Mouse (Mus musculus) embryonic facial prominence, embryonic 14.5 days (tissue): ENCODE results near the gene Slc47a2. TPM values are rescaled to one million over a fixed set of nuclear protein-coding genes. Genes with fewer than 3 reads are reported as not detected.
A peak's percentile ranks its signal among the peaks of the same experiment; 100 is the strongest.
"Not testable (repeated sequence)": the region's sequence is repeated elsewhere in the genome, so short reads cannot be mapped to it uniquely, and the experiment has no call there.

Experiments
- ATAC-seq: fragments of 200-750 bp; cut with Nextera tagmentation; 2 replicates; pipeline ENCODE4 v1.8.0; 2017; ENCODE audit warnings: low read depth, moderate number of reproducible peaks, moderate TSS enrichment
- DNase-seq: peaks from one replicate; pipeline ENCODE4 v3.0.0-alpha.2; 2015; ENCODE audit warnings: low spot score
- H3K27ac ChIP-seq: fragments of 300-500 bp; sonication (generic); replicated peaks from 2 replicates; pipeline ENCODE4 v1.5.1; 2014; ENCODE audit warnings: low read depth, mild to moderate bottlenecking, low read length, moderate library complexity
- H3K27me3 ChIP-seq: fragments of 300-500 bp; sonication (generic); replicated peaks from 2 replicates; pipeline ENCODE4 v1.6.1; 2014; ENCODE audit warnings: low read length; ENCODE audit not compliant: control insufficient read depth, insufficient read depth
- H3K36me3 ChIP-seq: fragments of 300-500 bp; sonication (generic); 2 replicates; pipeline ENCODE4 v1.6.1; 2014; ENCODE audit warnings: low read length, mixed read lengths; ENCODE audit not compliant: control insufficient read depth, insufficient read depth
- H3K4me1 ChIP-seq: fragments of 300-500 bp; sonication (generic); 2 replicates; pipeline ENCODE4 v1.6.1; 2014; ENCODE audit warnings: antibody characterized with exemption, low read length; ENCODE audit not compliant: control insufficient read depth, insufficient read depth
- H3K4me2 ChIP-seq: fragments of 300-500 bp; sonication (generic); 2 replicates; pipeline ENCODE4 v1.6.1; 2014; ENCODE audit warnings: low read depth, mild to moderate bottlenecking, low read length, moderate library complexity, mixed read lengths
- H3K4me3 ChIP-seq: fragments of 300-500 bp; sonication (generic); 2 replicates; pipeline ENCODE4 v1.5.1; 2014; ENCODE audit warnings: low read depth, mild to moderate bottlenecking, low read length
- H3K9ac ChIP-seq: fragments of 300-500 bp; sonication (generic); 2 replicates; pipeline ENCODE4 v1.6.1; 2014; ENCODE audit warnings: low read depth, mild to moderate bottlenecking, low read length, moderate library complexity, mixed read lengths
- H3K9me3 ChIP-seq: fragments of 300-500 bp; sonication (generic); 2 replicates; pipeline ENCODE4 v1.6.1; 2016; ENCODE audit warnings: low read length; ENCODE audit not compliant: control insufficient read depth
- WGBS: fragments of 180-500 bp; shearing (Covaris S2); extraction: QIAGEN DNeasy Blood & Tissue Kit; methylation state at CpG from one replicate; pipeline ENCODE4 v1.1.7; 2014; 5-methylcytosine and 5-hydroxymethylcytosine counted together
- polyA plus RNA-seq: library from polyadenylated mRNA; unstranded; fragments of >200 nt; fragmentation: Nextera tagmentation; extraction: Ambion mirVana; gene quantifications from 2 replicates; pipeline ENCODE4 v1.2.1, GENCODE M21; 2014

Slc47a2 gene
- polyA plus RNA-seq, 1 experiment from 2014 or later: 0.29 TPM

DNA sequence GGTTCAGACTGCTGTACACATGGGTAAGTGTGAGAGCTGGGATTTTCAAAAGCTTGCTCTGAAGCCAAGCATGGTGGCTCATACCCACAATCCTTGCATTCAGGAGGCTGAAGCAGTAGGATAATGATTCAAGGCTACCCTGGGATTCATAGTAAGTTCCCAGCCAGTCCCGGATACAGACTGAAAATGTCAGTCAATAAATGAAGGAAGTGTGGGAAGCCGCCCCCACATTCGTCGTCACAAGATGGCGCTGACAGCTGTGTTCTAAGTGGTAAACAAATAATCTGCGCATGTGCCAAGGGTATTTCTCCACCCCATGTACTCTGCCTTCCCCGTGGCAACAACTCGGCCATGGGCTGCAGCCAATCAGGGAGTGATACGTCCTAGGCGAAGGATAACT, 38.1 kb downstream of the Slc47a2 start:
- not testable (repeated sequence) for DNase-seq, H3K4me1 ChIP-seq

DNA sequence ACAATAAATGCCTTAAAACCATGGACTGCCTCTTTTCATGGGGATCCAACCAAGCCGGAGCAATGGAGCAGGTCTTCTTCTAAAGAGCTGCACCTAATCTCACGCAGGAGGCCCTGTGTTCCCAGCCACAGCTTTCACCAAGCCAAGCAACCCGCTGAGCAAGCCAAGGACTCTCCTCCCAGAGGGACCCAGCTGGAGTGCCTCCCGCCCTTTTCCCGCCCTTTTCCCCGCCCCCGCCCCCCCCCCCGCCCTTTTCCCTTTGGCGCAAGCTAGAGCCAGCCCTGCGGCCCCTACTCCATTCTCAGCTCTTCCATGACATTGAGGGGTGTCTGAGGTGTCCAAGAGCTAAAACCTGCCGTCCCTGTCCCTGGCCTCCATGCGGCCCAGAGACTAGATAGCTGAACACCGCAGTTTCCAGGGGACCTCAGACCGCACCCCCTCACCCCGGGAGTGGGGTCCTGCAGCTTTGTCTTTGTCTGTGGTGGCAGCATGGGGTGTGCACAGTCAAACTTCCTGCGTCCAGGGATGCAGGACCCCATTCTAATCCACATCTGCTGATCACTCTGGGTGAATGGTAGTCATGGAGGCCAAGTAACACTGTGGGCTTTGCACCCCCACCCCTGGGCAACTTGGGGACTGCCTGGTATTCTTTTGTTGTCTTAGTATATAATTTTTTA, 41.8 kb downstream of the Slc47a2 start:
- DNase-seq: peak; percentile 64
- H3K4me3 ChIP-seq: no peak overlapping the region
- 0 out of 2 replicates have a peak, but pooled peaks have one; percentile 22 for ATAC-seq
- no peaks in the 10 kb centered on the region for H3K27me3 ChIP-seq
- 24% methylated on average over 11 of the region's 16 CpGs for WGBS
- H3K9ac ChIP-seq: 0 out of 2 replicates have a peak overlapping the region, but pooled peaks have one; percentile 19
- 0 out of 2 replicates have a peak, but pooled peaks cover 4% of the 10 kb centered on the region for H3K4me1 ChIP-seq
- 0 out of 2 replicates have a peak, but pooled peaks cover 8% of the 10 kb centered on the region for H3K9me3 ChIP-seq
- no peaks in the 10 kb centered on the region for H3K36me3 ChIP-seq
- peak overlapping the region; percentile 43 for H3K4me2 ChIP-seq
- H3K27ac ChIP-seq: no peak overlapping the region

More for the DNA sequence above, 38.1 kb downstream of the Slc47a2 start:
- H3K4me3 ChIP-seq, H3K4me2 ChIP-seq, H3K9me3 ChIP-seq, H3K27ac ChIP-seq, ATAC-seq, H3K9ac ChIP-seq, H3K27me3 ChIP-seq, H3K36me3 ChIP-seq: not testable (repeated sequence)
- 91% methylated on average over 6 of the region's 10 CpGs for WGBS

DNA sequence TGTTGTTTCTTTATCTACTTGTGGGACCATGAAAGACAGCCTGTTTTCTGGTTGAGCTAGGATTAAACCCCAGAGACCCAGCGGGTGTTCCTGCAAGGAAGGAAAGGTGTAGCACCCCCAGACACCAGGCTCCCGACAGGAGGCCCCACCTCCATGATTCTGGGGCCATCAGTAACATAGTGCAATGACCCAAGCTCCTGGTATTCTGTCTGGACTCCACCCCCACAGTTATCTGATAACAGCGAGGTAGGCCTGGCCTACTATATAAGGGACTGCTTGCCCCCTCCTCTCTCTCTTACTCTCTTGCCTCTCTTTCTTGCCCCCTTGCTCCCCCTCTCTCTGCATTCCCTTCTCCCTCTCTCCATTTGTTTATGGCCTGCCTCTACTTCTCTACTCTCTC, 42.5 kb downstream of the Slc47a2 start:
- Histone ChIP-seq H3K9me3 (0 out of 2 replicates have a peak, but pooled peaks cover 2% of the 10 kb centered on the region), H3K4me1 (0 out of 2 replicates have a peak, but pooled peaks cover 4% of the 10 kb centered on the region), H3K9ac (no peak overlapping the region), H3K4me2 (peak overlapping the region; percentile 43), H3K27ac (no peak overlapping the region), H3K4me3 (no peak overlapping the region), H3K27me3 (no peaks in the 10 kb centered on the region), H3K36me3 (no peaks in the 10 kb centered on the region)
- no peak for ATAC-seq
- no peak for DNase-seq
- 72% methylated on average over 3 of the region's 3 CpGs for WGBS

DNA sequence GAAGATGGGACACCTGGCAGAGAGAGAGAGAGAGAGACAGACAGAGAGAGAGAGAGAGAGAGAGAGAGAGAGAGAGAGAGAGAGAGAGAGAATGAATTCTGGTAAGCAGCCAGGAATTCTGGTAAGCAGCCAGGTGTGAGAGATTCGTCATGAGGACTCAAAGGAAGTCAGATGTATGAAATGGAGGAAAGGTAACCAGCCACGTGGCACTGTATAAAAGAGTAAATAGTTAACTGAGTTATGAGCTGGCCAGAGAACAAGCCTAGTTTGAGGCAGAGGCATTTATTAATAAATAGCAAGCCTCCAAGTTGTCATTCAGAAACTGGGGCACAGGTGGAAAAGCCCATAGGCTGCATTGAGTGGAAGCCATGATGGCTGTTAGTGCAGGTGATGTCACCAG, 44.8 kb downstream of the Slc47a2 start:
- no peak overlapping the region for H3K9ac ChIP-seq
- 64% methylated on average over 2 of the region's 2 CpGs for WGBS
- no peaks in the 10 kb centered on the region for H3K36me3 ChIP-seq
- no peak overlapping the region for H3K27ac ChIP-seq
- ATAC-seq: no peak
- no peak overlapping the region for H3K4me3 ChIP-seq
- H3K4me2 ChIP-seq: no peak overlapping the region
- no peaks in the 10 kb centered on the region for H3K27me3 ChIP-seq
- 0 out of 2 replicates have a peak, but pooled peaks cover 4% of the 10 kb centered on the region for H3K4me1 ChIP-seq
- no peak for DNase-seq
- H3K9me3 ChIP-seq: no peaks in the 10 kb centered on the region

DNA sequence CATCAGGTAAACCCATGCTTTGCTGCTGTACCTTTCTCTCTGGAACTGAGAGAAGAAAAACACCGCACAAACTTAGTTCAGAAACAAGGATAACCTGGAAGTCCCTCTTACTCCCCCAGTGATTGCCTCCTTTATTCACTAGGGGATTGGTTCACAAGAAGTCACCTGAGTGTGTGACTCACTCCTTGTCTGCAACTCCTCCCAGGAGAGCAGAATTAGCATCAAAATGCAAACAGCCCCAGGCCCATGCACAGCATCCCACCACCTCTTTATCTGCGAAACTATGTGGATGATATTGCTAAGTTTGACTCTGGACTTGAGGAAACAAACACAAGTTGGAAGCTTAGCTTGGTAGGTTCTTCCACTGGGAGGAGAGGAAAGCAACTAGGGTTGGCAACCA, 45.3 kb downstream of the Slc47a2 start:
- WGBS: 79% methylated on average over 2 of the region's 2 CpGs
- Histone ChIP-seq H3K4me1 (0 out of 2 replicates have a peak, but pooled peaks cover 4% of the 10 kb centered on the region), H3K27me3 (no peaks in the 10 kb centered on the region), H3K27ac (no peak overlapping the region), H3K9ac (no peak overlapping the region), H3K4me2 (no peak overlapping the region), H3K4me3 (no peak overlapping the region), H3K9me3 (no peaks in the 10 kb centered on the region), H3K36me3 (no peaks in the 10 kb centered on the region)
- ATAC-seq (no peak), DNase-seq (no peak)

DNA sequence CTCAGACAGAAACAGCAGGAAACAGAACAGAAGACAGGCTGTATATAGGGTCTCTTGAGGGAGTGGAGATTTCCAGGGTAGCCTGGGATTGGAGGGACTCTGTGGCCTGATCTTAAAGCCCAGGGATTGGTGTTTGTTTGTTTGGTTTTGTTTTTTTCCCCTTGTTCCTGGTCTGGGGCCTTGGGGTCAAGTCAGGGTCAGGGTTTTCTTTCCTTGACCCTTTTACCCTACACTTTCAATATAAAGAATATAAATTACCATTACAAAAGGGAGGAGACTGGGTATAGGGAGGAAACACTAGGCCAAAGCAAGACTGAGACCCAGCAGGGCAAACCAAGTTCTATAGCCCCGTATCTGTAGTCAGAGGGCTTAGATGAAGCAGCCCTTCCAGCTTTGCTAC, 46.1 kb downstream of the Slc47a2 start:
- WGBS: 78% methylated on average over 1 of the region's 1 CpGs
- no peak for ATAC-seq

DNA sequence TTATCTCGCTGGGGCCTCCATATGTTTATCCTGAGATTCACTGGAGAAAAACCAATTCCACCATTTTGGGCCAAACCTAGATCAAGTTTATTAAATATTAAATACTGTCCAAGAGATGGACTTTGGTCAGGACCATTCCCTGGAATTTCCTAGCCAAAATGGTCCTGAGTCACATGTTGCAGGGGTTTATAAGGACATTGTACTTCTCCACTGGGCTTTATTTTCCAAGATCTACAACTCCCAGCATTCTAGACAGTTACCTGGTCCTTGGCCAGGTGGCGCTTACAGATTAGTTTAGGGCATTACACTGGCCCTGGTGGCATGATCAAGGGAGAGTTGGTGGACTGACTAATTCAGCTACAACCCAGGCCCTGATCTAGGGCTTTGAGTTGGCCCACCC, 47.1 kb downstream of the Slc47a2 start:
- H3K27ac ChIP-seq: no peak overlapping the region
- H3K36me3 ChIP-seq: no peaks in the 10 kb centered on the region
- H3K4me1 ChIP-seq: no peaks in the 10 kb centered on the region
- ATAC-seq (no peak), DNase-seq (no peak)
- no peak overlapping the region for H3K4me2 ChIP-seq
- 89% methylated on average over 2 of the region's 2 CpGs for WGBS
- H3K27me3 ChIP-seq: no peaks in the 10 kb centered on the region
- no peaks in the 10 kb centered on the region for H3K9me3 ChIP-seq
- H3K9ac ChIP-seq: no peak overlapping the region
- no peak overlapping the region for H3K4me3 ChIP-seq

More for the DNA sequence above, 46.1 kb downstream of the Slc47a2 start:
- Histone ChIP-seq H3K27ac (no peak overlapping the region), H3K4me1 (0 out of 2 replicates have a peak, but pooled peaks cover 4% of the 10 kb centered on the region), H3K9ac (no peak overlapping the region), H3K4me3 (no peak overlapping the region), H3K4me2 (no peak overlapping the region), H3K36me3 (no peaks in the 10 kb centered on the region), H3K27me3 (no peaks in the 10 kb centered on the region), H3K9me3 (no peaks in the 10 kb centered on the region)
- no peak for DNase-seq

DNA sequence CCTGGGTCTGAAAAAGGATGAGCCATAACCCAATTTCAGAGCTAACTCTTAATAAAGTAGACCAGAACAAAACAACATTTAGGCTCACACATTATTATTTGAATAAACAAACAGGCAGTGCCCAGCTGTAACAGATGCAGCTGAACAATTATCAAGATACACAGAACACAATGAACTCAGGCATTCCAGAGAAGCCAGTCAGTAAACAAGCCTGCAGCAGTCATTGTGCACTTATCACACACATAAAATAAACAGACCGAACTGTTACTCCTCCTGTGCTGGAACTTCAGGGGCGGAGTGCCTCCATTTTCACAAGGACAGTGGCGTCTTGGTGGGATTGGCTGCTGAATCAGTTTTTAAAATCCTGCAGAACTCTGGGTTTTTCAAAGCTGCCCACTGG, 48.2 kb downstream of the Slc47a2 start:
- DNase-seq (no peak), ATAC-seq (no peak)
- Histone ChIP-seq H3K27ac (no peak overlapping the region), H3K9ac (no peak overlapping the region), H3K4me3 (no peak overlapping the region), H3K4me1 (no peaks in the 10 kb centered on the region), H3K9me3 (no peaks in the 10 kb centered on the region), H3K4me2 (no peak overlapping the region), H3K27me3 (no peaks in the 10 kb centered on the region), H3K36me3 (no peaks in the 10 kb centered on the region)
- 89% methylated on average over 3 of the region's 3 CpGs for WGBS

DNA sequence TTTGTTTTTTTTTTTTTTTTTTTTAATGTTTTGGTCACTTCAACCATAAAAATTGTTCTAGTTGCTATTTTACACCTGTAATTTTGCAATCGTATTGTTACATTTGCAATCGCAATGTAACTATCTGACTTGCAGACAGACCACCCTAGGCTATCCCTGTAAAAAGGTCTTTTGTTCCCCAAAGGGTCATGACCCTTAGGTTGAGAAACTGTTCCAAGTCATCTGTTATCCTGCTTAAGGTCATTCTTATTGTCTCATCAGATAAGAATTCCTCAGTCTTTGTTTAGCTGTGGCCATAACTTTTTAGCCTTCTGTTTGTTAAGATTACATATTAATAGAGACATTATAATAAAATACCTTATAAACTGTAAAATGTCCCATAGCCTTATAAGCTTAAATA, 49.4 kb downstream of the Slc47a2 start:
- Histone ChIP-seq H3K9me3 (no peaks in the 10 kb centered on the region), H3K4me1 (no peaks in the 10 kb centered on the region), H3K27ac (no peak overlapping the region), H3K36me3 (no peaks in the 10 kb centered on the region), H3K4me3 (no peak overlapping the region), H3K4me2 (no peak overlapping the region), H3K9ac (no peak overlapping the region), H3K27me3 (no peaks in the 10 kb centered on the region)
- WGBS: 40% methylated on average over 2 of the region's 2 CpGs
- no peak for DNase-seq
- no peak for ATAC-seq
